Mouse (Mus musculus) kidney, adult 2 months (tissue): ENCODE measurements at regions not wholly inside any gene's neighbourhood (a gene's known extent, or its start where the extent isn't known, plus 50 kb on each side); places are given as distances from the start of the nearest gene placed in this dataset.

ENCODE experiments used
- CTCF ChIP-seq: fragments of 200-500 bp; conservative IDR thresholded peaks from 2 replicates; pipeline ENCODE4 v1.5.1; 2011; ENCODE audit warnings: low read depth, mild to moderate bottlenecking, control low read depth, low read length, moderate library complexity, mixed read lengths; ENCODE audit not compliant: insufficient read depth, insufficient read length
- POLR2A ChIP-seq: fragments of 200-500 bp; IDR thresholded peaks from one replicate; pipeline ENCODE4 v1.6.1; 2011; ENCODE audit warnings: low read depth, low read length, control low read depth

- TF ChIP-seq CTCF, result no peak
- no peak for TF ChIP-seq POLR2A
These were observed 58.7 kb upstream of the Gm11733 start for GRCm38 (mm10) chr11:117425466-117425865.
